Mouse (Mus musculus) forebrain, embryonic 16.5 days (tissue): ENCODE results near the gene Crabp1. TPM values are rescaled to one million over a fixed set of nuclear protein-coding genes. Genes with fewer than 3 reads are reported as not detected.

Experiments
- ATAC-seq: fragments of 200-750 bp; cut with Nextera tagmentation; 2 replicates; pipeline ENCODE4 v1.8.0; 2017; ENCODE audit warnings: mild to moderate bottlenecking, moderate library complexity
- H3K27ac ChIP-seq: fragments of 300-500 bp; sonication (generic); 2 replicates; pipeline ENCODE4 v1.5.1; 2014; ENCODE audit warnings: low read length, control low read depth
- H3K27me3 ChIP-seq: fragments of 300-500 bp; sonication (generic); replicated peaks from 2 replicates; pipeline ENCODE4 v1.6.1; 2014; ENCODE audit warnings: low read length; ENCODE audit not compliant: control insufficient read depth, insufficient read depth
- H3K36me3 ChIP-seq: fragments of 300-500 bp; sonication (generic); 2 replicates; pipeline ENCODE4 v1.6.1; 2014; ENCODE audit not compliant: control insufficient read depth, insufficient read depth
- H3K4me1 ChIP-seq: fragments of 300-500 bp; sonication (generic); replicated peaks from 2 replicates; pipeline ENCODE4 v1.6.1; 2014; ENCODE audit warnings: low read length; ENCODE audit not compliant: control insufficient read depth, insufficient read depth
- H3K4me2 ChIP-seq: fragments of 300-500 bp; sonication (generic); 2 replicates; pipeline ENCODE4 v1.6.1; 2014; ENCODE audit warnings: mild to moderate bottlenecking, low read length, control low read depth
- H3K4me3 ChIP-seq: fragments of 300-500 bp; sonication (generic); replicated peaks from 2 replicates; pipeline ENCODE4 v1.5.1; 2014; ENCODE audit warnings: mild to moderate bottlenecking, low read length, control low read depth
- H3K9ac ChIP-seq: fragments of 300-500 bp; sonication (generic); replicated peaks from 2 replicates; pipeline ENCODE4 v1.6.1; 2014; ENCODE audit warnings: low read depth, low read length, control low read depth
- H3K9me3 ChIP-seq: fragments of 300-500 bp; sonication (generic); 2 replicates; pipeline ENCODE4 v1.6.1; 2016; ENCODE audit warnings: low read length; ENCODE audit not compliant: control insufficient read depth
- WGBS: fragments of 180-500 bp; shearing (Covaris S2); extraction: QIAGEN DNeasy Blood & Tissue Kit; methylation state at CpG from one replicate; pipeline ENCODE4 v1.1.7; 2014; 5-methylcytosine and 5-hydroxymethylcytosine counted together
- polyA plus RNA-seq: library from polyadenylated mRNA; unstranded; fragments of >200 nt; fragmentation: Nextera tagmentation; extraction: Ambion mirVana; gene quantifications from 2 replicates; pipeline ENCODE4 v1.2.1, GENCODE M21; 2015

The Crabp1 gene
- 44.7 and 55.4 TPM in 2 replicates for polyA plus RNA-seq

DNA sequence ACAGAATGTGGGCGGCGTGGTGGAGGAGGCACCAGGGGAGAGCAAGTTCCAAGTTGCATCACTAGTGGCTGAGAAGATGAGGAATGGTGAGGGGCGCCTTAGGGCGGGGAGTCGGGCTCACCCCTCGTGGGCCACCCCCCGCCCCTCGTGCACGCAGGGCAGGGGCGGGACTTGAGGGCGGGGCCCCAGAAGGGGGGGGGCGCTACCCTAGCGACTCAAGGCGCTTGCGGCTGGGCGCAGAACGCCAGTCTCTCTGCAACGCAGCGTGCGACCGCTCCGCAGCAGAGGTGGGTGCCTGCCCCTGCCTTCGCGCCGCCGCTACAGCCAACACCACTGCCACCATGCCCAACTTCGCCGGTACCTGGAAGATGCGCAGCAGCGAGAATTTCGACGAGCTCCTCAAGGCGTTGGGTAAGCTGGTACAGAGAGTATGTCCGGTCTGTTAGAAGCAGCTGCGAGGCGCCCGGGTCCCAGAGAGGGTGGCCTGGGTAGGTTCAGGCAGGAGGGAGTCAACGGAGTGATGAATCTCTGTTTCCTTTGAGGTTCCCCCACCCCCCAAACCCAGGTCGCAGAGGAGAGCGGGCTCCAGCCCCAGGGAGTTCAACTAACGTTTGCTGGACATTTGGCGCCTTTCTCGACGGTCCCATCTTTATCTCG is at the start of gene Crabp1:
Gene Crabp1 (plus strand): TSS at position 188 of the 657 bp plus-strand sequence.
- peak within 1 kb of the TSS; percentile 75 for H3K4me2 ChIP-seq
- H3K4me1 ChIP-seq = peaks cover 19% of the 10 kb centered on the region
- peaks cover 35% of the 10 kb centered on the region for H3K27me3 ChIP-seq
- peak within 1 kb of the TSS; percentile 48 for H3K9ac ChIP-seq
- WGBS = 1% methylated on average over 41 of the region's 45 CpGs
- no peaks in the 10 kb centered on the region for H3K9me3 ChIP-seq
- ATAC-seq = peak; percentile 77
- H3K27ac ChIP-seq = no peak within 1 kb of the TSS
- peak within 1 kb of the TSS; percentile 40 for H3K4me3 ChIP-seq
- H3K36me3 ChIP-seq = no peaks in the 10 kb centered on the region

DNA sequence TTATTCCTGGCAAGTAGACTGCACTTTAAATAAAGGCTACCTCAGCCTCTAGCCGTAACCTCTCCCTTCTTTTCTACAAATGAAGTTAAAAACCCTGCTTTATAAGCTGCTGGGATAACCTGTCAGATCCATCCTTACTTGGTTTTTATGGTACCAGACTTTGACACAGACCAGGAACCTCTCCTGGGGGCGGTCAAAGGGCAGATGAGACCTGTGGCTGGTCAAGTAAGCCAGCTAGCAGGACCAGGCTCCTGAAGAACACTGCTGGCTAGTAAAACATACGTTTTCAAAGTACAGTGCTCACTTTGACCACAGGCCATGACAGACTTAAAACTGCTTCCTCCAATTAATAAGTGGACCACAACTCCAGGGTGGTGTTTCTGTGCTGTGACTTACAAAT is 48.8 kb upstream of the Crabp1 start:
- Histone ChIP-seq H3K9me3 (no peaks in the 10 kb centered on the region), H3K27me3 (no peaks in the 10 kb centered on the region), H3K9ac (no peak overlapping the region), H3K36me3 (peaks cover 16% of the 10 kb centered on the region), H3K27ac (no peak overlapping the region), H3K4me2 (no peak overlapping the region), H3K4me3 (no peak overlapping the region), H3K4me1 (no peaks in the 10 kb centered on the region)
- no peak for ATAC-seq
- 94% methylated on average over 3 of the region's 3 CpGs for WGBS

DNA sequence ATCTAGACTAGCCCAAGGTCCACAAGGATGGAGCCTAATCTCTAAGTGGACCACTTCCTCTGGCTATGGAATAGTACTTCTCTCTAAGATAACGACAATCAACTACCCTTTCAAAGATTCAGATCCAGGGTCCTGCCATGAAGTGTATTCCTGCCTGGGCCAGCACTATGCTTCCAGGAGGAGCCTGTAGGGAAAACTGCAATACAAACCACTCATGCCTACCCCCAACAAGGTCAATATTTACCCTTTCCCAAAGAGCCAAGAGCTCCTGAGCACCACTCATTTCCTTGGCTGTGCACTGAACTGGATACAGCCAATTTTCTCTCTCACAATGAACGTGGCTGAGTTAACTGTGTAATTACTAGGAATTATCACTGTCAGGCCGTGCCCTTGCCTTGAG is 47.0 kb upstream of the Crabp1 start:
- Histone ChIP-seq H3K36me3 (peaks cover 21% of the 10 kb centered on the region), H3K27ac (no peak overlapping the region)
- ATAC-seq = no peak

DNA sequence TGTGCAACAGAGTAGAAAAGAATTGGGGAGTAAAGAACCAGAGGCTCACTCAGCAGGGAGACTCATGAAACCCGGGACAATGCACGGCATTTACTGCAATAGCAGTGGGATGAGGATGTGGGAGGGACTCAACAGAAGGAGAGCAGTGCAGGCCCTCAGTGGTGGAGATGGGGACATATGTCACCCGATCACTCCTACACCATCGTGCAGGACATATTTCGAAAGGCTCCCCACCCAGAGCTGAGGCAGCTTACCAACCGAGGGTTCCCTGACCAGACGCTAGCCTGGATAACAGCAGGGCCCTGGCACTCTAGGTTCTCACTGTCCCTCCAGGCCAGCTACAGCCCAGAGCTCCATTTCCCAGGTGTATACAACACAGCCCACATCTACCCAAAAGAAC is 42.4 kb upstream of the Crabp1 start:
- Histone ChIP-seq H3K4me1 (no peaks in the 10 kb centered on the region), H3K27ac (no peak overlapping the region), H3K4me2 (no peak overlapping the region), H3K36me3 (peaks cover 21% of the 10 kb centered on the region), H3K4me3 (no peak overlapping the region), H3K9me3 (no peaks in the 10 kb centered on the region), H3K9ac (no peak overlapping the region), H3K27me3 (no peaks in the 10 kb centered on the region)
- 77% methylated on average over 7 of the region's 7 CpGs for WGBS
- ATAC-seq = no peak

More for the DNA sequence above, 47.0 kb upstream of the Crabp1 start:
- 73% methylated on average over 3 of the region's 3 CpGs for WGBS
- no peaks in the 10 kb centered on the region for H3K9me3 ChIP-seq
- no peak overlapping the region for H3K4me2 ChIP-seq
- no peaks in the 10 kb centered on the region for H3K27me3 ChIP-seq
- no peak overlapping the region for H3K4me3 ChIP-seq
- H3K4me1 ChIP-seq = no peaks in the 10 kb centered on the region
- H3K9ac ChIP-seq = no peak overlapping the region

DNA sequence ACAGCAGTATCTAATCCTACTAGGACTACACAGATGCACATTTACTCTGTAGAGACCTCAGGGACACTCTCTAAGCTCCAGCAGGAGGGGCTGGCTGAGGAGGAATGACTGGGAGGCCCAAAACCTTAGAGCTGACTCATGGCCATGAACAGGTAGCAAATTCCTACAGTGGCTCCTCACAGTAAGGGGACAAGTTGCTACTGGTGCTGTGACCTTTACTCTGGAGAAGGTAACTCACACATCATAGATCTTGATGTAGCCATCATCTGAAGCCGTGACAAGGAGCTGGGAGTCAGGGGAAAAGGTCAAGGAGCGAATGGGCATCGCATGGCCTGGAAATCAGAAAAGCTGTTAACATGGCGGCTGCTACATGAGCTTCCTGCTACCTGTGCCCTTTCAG is 42.0 kb upstream of the Crabp1 start:
- H3K36me3 ChIP-seq = peaks cover 19% of the 10 kb centered on the region
- no peak overlapping the region for H3K9ac ChIP-seq
- no peak for ATAC-seq
- 97% methylated on average over 4 of the region's 4 CpGs for WGBS
- H3K27me3 ChIP-seq = no peaks in the 10 kb centered on the region
- no peaks in the 10 kb centered on the region for H3K4me1 ChIP-seq
- H3K4me3 ChIP-seq = no peak overlapping the region
- no peak overlapping the region for H3K4me2 ChIP-seq
- H3K27ac ChIP-seq = no peak overlapping the region
- H3K9me3 ChIP-seq = no peaks in the 10 kb centered on the region

GRCm38 (mm10) chr9:54726315-54726714 is 38.2 kb upstream of the Crabp1 start:
- 83% methylated on average over 5 of the region's 5 CpGs for WGBS
- peaks cover 19% of the 10 kb centered on the region for H3K36me3 ChIP-seq
- H3K4me3 ChIP-seq = no peak overlapping the region
- no peak overlapping the region for H3K9ac ChIP-seq
- H3K4me2 ChIP-seq = no peak overlapping the region
- no peaks in the 10 kb centered on the region for H3K9me3 ChIP-seq
- no peaks in the 10 kb centered on the region for H3K4me1 ChIP-seq
- no peak for ATAC-seq
- no peaks in the 10 kb centered on the region for H3K27me3 ChIP-seq
- no peak overlapping the region for H3K27ac ChIP-seq

DNA sequence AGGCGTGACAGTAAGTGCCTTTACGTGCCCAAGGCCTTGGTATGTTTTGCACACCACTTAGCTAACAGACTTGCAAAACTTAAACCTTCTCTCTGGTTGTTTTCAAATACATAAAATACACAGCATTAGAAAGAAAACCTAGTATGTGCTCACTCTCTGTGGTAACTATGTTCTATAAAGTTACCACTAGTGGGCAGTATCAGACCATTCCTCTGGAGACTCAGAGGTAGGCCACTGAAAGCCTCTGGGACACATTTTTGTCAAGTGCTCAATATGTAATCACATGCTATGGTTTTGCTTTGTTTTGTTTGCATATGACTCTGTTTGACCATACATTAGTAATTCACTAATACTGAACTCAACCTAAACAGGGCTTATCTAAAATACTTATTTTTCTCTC is 32.4 kb upstream of the Crabp1 start:
- WGBS = 90% methylated on average over 2 of the region's 2 CpGs
- H3K9ac ChIP-seq = no peak overlapping the region
- no peak overlapping the region for H3K4me2 ChIP-seq
- H3K4me1 ChIP-seq = peaks cover 15% of the 10 kb centered on the region
- H3K36me3 ChIP-seq = peaks cover 8% of the 10 kb centered on the region
- H3K4me3 ChIP-seq = no peak overlapping the region
- H3K9me3 ChIP-seq = no peaks in the 10 kb centered on the region
- no peak for ATAC-seq
- H3K27ac ChIP-seq = no peak overlapping the region
- no peaks in the 10 kb centered on the region for H3K27me3 ChIP-seq

DNA sequence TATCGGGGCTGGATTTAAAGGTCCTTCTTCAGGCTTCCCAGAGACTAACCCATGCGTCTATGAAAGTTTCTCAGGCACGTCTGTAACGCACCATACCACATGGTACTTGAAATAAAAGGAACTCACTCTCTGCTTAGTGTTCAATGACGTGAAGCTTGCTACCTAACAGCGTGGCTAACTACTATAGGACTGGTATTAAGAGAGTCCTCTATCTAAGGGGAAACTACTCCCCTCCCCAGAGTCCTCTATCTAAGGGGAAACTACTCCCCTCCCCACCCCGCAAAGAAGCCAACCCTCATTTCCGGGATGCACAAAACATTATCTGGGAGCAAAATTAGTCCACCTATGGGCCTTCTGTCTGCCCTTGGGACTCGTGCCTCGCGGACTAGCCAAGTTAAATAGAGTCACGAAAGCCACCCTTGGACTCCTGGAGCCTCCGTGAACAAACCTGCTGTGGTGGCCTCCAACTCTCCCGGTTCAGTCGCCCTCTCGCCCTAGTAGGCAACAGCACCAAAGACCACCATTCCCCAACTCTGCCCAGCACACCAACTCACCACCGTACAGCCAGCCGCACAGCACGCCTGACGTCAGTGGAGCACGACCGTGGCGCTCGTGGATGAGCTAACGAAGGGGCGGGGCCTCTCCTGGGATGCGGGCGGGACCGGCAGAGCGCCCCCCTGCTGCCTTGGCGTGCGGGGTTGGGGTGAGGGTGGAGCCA is 30.5 kb upstream of the Crabp1 start, which contains the start of gene Wdr61:
Gene Wdr61 (minus strand): TSS at position 599 of the 718 bp plus-strand sequence.
- H3K27me3 ChIP-seq = no peaks in the 10 kb centered on the region
- H3K9me3 ChIP-seq = no peaks in the 10 kb centered on the region
- H3K27ac ChIP-seq = no peak within 1 kb of the TSS
- H3K9ac ChIP-seq = peak within 1 kb of the TSS; percentile 59
- peaks cover 15% of the 10 kb centered on the region for H3K4me1 ChIP-seq
- H3K4me2 ChIP-seq = peak within 1 kb of the TSS; percentile 65
- ATAC-seq = peak; percentile 98
- peak within 1 kb of the TSS; percentile 57 for H3K4me3 ChIP-seq
- 2% methylated on average over 26 of the region's 32 CpGs for WGBS
- peaks cover 5% of the 10 kb centered on the region for H3K36me3 ChIP-seq

GRCm38 (mm10) chr9:54734639-54735252 is 29.8 kb upstream of the Crabp1 start:
- Histone ChIP-seq H3K27ac (no peak overlapping the region), H3K27me3 (no peaks in the 10 kb centered on the region), H3K9ac (peak overlapping the region; percentile 59), H3K4me1 (peaks cover 15% of the 10 kb centered on the region), H3K36me3 (no peaks in the 10 kb centered on the region), H3K9me3 (no peaks in the 10 kb centered on the region), H3K4me2 (peak overlapping the region; percentile 65), H3K4me3 (peak overlapping the region; percentile 57)
- WGBS = 21% methylated on average over 11 of the region's 11 CpGs
- no peak for ATAC-seq
